Mouse (Mus musculus): ENCODE results near the gene Lpin2.

- TF ChIP-seq CTCF (IDR thresholded peaks at IDR 0.05; ENCODE audit: borderline replicate concordance, insufficient read depth, low read length) (no peak), POLR2A (IDR thresholded peaks at IDR 0.05; ENCODE audit: low read depth, low read length) (no peak)
Observed at GRCm38 (mm10) chr17:71246022-71246421, 63.7 kb downstream of the Lpin2 start.
